Mouse (Mus musculus) bone marrow macrophage, adult 2 months (primary cell): ENCODE measurements around the gene Pold4. TPM values are rescaled to one million over a fixed set of nuclear protein-coding genes. Genes with fewer than 3 reads are reported as not detected.
A peak's percentile ranks its signal among the peaks of the same experiment; 100 is the strongest.

ENCODE experiments used
- H3K27ac ChIP-seq: 2 replicates; pipeline ENCODE4 v1.5.1; 2012; ENCODE audit warnings: low read depth, low read length; ENCODE audit not compliant: insufficient read depth
- H3K4me1 ChIP-seq: 2 replicates; pipeline ENCODE4 v1.6.1; 2012; ENCODE audit warnings: low read length; ENCODE audit not compliant: control insufficient read depth, insufficient read depth
- H3K4me3 ChIP-seq: 2 replicates; pipeline ENCODE4 v1.5.1; 2012; ENCODE audit warnings: mild to moderate bottlenecking, low read length, moderate library complexity; ENCODE audit not compliant: insufficient read depth
- CTCF ChIP-seq: IDR thresholded peaks from 2 replicates; pipeline ENCODE4 v1.5.1; 2012; ENCODE audit warnings: low read depth, mild to moderate bottlenecking, low read length, moderate library complexity
- POLR2A ChIP-seq: IDR thresholded peaks from 2 replicates; pipeline ENCODE4 v1.6.1; 2012; ENCODE audit warnings: mild to moderate bottlenecking, low read depth, low read length, borderline replicate concordance
- polyA plus RNA-seq: library from polyadenylated mRNA; stranded (reverse); fragments of >200 nt; gene quantifications from 2 replicates; pipeline ENCODE4 v1.2.4, GENCODE M21; 2012; ENCODE audit not compliant: missing spikeins, insufficient read depth, insufficient read length

Pold4 gene
- polyA plus RNA-seq, 1 experiment = 93.5 TPM

DNA sequence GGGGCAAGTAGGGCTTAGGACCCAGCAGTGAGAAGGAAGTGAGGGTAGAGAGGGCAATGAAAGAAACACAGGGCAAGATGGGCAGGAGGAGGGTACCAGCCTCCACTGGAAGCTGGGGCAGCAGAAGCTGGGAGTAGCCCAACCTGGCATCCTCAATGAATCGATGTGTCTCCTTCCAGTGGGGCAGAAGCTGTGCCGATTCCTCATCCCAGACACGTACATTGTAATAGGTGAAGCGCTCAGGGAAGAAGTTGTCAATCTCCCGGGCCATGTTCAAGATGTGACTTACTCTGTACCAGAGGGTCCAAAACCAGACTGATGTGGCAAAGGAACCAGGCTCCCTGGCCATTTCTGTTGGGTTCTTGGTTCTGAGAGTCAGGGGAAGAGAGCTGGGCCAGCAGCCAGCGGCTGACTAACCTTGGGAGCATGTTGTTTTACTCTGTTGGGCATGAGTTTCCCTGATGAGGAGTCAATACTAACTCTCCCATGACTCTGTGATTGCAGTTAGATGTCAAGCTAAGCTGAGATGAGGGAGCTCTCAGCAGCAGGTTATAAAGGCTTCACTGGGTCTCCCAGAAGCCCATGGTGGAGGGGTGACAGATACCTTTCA, 32.6 kb downstream of the Pold4 start:
- Histone ChIP-seq H3K4me3 (no peak overlapping the region), H3K4me1 (peaks cover 51% of the 10 kb centered on the region), H3K27ac (no peak overlapping the region)
- TF ChIP-seq POLR2A = no peak
- TF ChIP-seq CTCF = no peak

- H3K4me3 ChIP-seq = no peak overlapping the region
- no peak overlapping the region for H3K27ac ChIP-seq
- peaks cover 44% of the 10 kb centered on the region for H3K4me1 ChIP-seq
- TF ChIP-seq CTCF (no peak), POLR2A (no peak)
These were observed 34.3 kb downstream of the Pold4 start for GRCm38 (mm10) chr19:4265956-4266355.

DNA sequence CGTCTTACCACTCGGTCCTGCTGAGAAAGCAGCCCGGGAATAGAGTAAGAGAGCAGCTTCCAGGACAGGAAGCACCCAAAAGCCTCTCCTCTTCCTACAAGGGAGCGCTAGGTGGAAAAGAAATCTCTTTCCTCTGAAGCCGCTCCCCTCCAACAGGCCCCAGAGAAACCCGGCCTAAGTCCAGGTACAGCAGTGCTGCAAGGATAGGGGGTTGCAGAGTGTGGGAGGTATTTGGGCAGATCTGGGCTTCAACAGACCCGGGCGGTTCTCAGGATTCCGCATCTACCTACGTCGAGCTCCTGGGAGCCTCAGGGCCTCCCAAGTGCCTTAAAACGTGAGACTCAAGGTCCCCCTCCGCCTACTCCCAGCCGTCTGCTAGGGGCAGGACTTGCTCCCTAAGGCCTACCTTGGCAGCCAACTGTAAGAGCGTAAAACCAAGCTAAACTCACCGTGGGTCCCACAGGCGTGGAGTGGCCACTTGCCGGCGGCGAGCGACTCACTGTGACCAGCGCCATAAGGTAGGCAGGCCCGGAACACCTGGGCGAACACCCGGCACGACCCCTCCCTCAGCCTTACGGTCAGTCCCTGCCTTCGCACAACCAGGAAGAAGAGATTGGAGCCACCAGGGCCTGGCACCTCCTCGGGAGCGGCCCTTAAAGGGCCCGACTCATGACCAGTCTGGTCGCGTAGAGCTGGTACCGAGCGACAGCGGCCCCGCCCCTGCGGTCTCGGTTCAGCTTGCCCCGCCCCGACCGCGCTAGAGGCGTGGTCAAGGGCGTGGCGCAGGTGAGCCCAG, 37.1 kb downstream of the Pold4 start, which contains the start of gene Ssh3:
Ssh3 (minus strand) TSS at position 615 of the 796 bp plus-strand sequence.
- H3K4me1 ChIP-seq = peaks cover 18% of the 10 kb centered on the region
- peak within 1 kb of the TSS; percentile 82 for H3K4me3 ChIP-seq
- TF ChIP-seq POLR2A (no peak), CTCF (no peak)
- H3K27ac ChIP-seq = 0 out of 2 replicates have a peak within 1 kb of the TSS, but pooled peaks have one; percentile 5

DNA sequence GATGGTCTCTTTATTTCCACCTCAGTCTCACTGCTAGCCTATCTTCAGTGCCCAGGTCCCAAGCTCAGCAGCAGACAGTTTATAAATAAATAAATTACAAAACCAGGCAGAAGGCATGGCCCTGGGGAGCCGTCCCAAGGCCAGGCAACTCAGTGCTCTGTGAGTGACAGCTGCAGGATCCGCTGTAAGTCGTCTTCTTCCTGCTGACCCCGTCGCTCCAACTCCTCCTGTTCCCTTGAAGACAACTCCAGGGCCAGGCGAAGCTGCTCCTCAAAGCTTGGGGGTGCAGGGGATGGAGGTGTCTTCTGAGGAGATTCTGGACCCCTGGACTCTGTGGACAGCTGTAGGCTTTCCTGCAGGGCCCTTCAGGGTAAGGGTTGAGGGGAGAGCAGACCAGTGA, 38.5 kb downstream of the Pold4 start:
- Histone ChIP-seq H3K27ac (no peak overlapping the region), H3K4me1 (peaks cover 11% of the 10 kb centered on the region), H3K4me3 (no peak overlapping the region)
- no peak for TF ChIP-seq CTCF

DNA sequence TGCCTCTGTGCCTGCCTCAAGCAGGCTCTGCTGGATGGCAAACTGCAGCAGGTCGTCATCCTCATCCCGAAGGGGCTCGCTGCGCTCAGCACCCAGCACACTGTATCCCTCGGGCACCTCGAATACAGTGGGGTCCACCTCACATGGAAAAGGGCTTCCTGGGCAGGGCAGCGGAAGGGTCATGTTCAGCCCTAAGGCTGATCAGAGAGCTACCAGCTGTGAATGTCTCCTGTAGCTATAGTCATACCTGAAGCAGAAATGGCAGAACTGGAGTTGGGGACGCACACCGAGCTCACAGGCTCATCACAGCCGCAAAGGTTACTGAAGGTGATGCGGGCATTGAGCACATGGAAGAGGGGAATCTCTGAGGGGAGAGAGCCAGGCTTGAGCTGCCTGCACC, 39.3 kb downstream of the Pold4 start:
- peaks cover 11% of the 10 kb centered on the region for H3K4me1 ChIP-seq
- no peak overlapping the region for H3K4me3 ChIP-seq
- H3K27ac ChIP-seq = no peak overlapping the region
- TF ChIP-seq POLR2A (no peak), CTCF (no peak)

GRCm38 (mm10) chr19:4279487-4279886, 47.8 kb downstream of the Pold4 start:
- TF ChIP-seq POLR2A (no peak), CTCF (no peak)
- H3K4me1 ChIP-seq = peaks cover 7% of the 10 kb centered on the region
- H3K27ac ChIP-seq = no peak overlapping the region
- H3K4me3 ChIP-seq = no peak overlapping the region

DNA sequence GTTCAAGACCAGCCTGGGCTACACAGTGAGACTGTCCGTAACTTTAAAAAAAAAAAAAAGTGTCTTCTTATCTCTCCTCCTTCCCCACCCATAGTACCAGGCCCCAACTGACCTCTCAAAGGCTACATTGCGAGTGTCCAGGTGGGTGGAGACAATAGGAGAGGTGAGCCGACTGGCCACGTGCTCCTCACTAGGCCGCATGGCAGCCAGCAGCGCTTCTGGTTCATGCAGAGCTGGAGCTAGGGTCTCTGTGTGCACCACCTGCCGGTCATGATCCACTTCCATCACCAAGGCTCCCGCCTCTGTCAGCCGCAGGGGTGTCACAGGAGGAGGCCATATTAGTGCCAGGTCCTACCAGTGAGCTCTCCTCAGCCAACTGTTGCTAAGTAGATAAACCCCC, 48.7 kb downstream of the Pold4 start:
- H3K27ac ChIP-seq = no peak overlapping the region
- TF ChIP-seq POLR2A (no peak), CTCF (no peak)
- no peak overlapping the region for H3K4me3 ChIP-seq
- H3K4me1 ChIP-seq = peaks cover 16% of the 10 kb centered on the region

- H3K4me1 ChIP-seq = peaks cover 28% of the 10 kb centered on the region
- peak within 1 kb of the TSS; percentile 80 for H3K4me3 ChIP-seq
- no peak for TF ChIP-seq POLR2A
- peak; percentile 44; the same call in 1 of the 2 replicates for TF ChIP-seq CTCF
- peak within 1 kb of the TSS; percentile 97 for H3K27ac ChIP-seq
These were observed 51.3 kb downstream of the Pold4 start, which contains the start of gene Ankrd13d for GRCm38 (mm10) chr19:4282898-4283553. Ankrd13d (minus strand) TSS chr19:4283137.

Other genes starting within 250 kb of the Pold4 start
- 1.1 TPM in 1 of 2 replicates, not detected in the other for gene Acy3, start 245.3 kb upstream of the Pold4 start, polyA plus RNA-seq
- gene Tbx10, start 239.1 kb upstream of the Pold4 start, polyA plus RNA-seq = not detected in 2 replicates
- gene Nudt8, start 231.3 kb upstream of the Pold4 start, polyA plus RNA-seq = 7.0 and 9.9 TPM in 2 replicates
- gene Gm49405, start 231.3 kb upstream of the Pold4 start, polyA plus RNA-seq = 0.80 and 1.3 TPM in 2 replicates
- gene Doc2g, start 228.6 kb upstream of the Pold4 start, polyA plus RNA-seq = 1.4 and 3.4 TPM in 2 replicates
- 62.3 TPM in 2 replicates for gene Ndufv1, start 219.1 kb upstream of the Pold4 start, polyA plus RNA-seq
- gene Gstp1, start 193.9 kb upstream of the Pold4 start, polyA plus RNA-seq = 103 and 118 TPM in 2 replicates
- gene Gstp2, start 185.9 kb upstream of the Pold4 start, polyA plus RNA-seq = 2.6 TPM in 1 of 2 replicates, not detected in the other
- not detected in 2 replicates for gene Gstp3, start 172.3 kb upstream of the Pold4 start, polyA plus RNA-seq
- gene Cabp2, start 150.3 kb upstream of the Pold4 start, polyA plus RNA-seq = not detected in 2 replicates
- gene Cdk2ap2, start 134.7 kb upstream of the Pold4 start, polyA plus RNA-seq = 98.0 and 98.3 TPM in 2 replicates
- 72.3 and 86.7 TPM in 2 replicates for gene Pitpnm1, start 131.9 kb upstream of the Pold4 start, polyA plus RNA-seq
- 75.1 and 75.6 TPM in 2 replicates for gene Aip, start 106.0 kb upstream of the Pold4 start, polyA plus RNA-seq
- gene Gpr152, start 92.1 kb upstream of the Pold4 start, polyA plus RNA-seq = not detected in 2 replicates
- gene Cabp4, start 87.9 kb upstream of the Pold4 start, polyA plus RNA-seq = not detected in 2 replicates
- gene Coro1b, start 83.3 kb upstream of the Pold4 start, polyA plus RNA-seq = 276 and 314 TPM in 2 replicates
- gene Ptprcap, start 78.3 kb upstream of the Pold4 start, polyA plus RNA-seq = 0.87 and 2.3 TPM in 2 replicates
- gene Rps6kb2, start 68.5 kb upstream of the Pold4 start, polyA plus RNA-seq = 32.3 and 39.5 TPM in 2 replicates
- gene Carns1, start 56.4 kb upstream of the Pold4 start, polyA plus RNA-seq = 0.68 and 1.1 TPM in 2 replicates
- 0.77 and 0.83 TPM in 2 replicates for gene Tbc1d10c, start 40.6 kb upstream of the Pold4 start, polyA plus RNA-seq
- gene Ppp1ca, start 39.8 kb upstream of the Pold4 start, polyA plus RNA-seq = 299 and 331 TPM in 2 replicates
- gene Rad9a, start 30.2 kb upstream of the Pold4 start, polyA plus RNA-seq = 25.1 and 27.2 TPM in 2 replicates
- gene Clcf1, start 17.7 kb upstream of the Pold4 start, polyA plus RNA-seq = 0.40 and 0.56 TPM in 2 replicates
- not detected in 2 replicates for gene AC109138.7, start 17.5 kb upstream of the Pold4 start, polyA plus RNA-seq
- 84.2 and 87.6 TPM in 2 replicates for gene Ssh3, start 37.3 kb downstream of the Pold4 start, polyA plus RNA-seq
- 21.8 TPM in 2 replicates for gene Ankrd13d, start 51.2 kb downstream of the Pold4 start, polyA plus RNA-seq
- gene Grk2, start 74.3 kb downstream of the Pold4 start, polyA plus RNA-seq = 250 and 278 TPM in 2 replicates
- 81.5 and 84.4 TPM in 2 replicates for gene Kdm2a, start 166.4 kb downstream of the Pold4 start, polyA plus RNA-seq
- gene Rhod, start 207.5 kb downstream of the Pold4 start, polyA plus RNA-seq = 1.1 and 1.4 TPM in 2 replicates
- gene Syt12, start 245.5 kb downstream of the Pold4 start, polyA plus RNA-seq = not detected in 2 replicates